Comparison of ENCODE assay signal across 9 mouse cellular contexts in genomic region chr8:107049480-107049879, GRCm38 (mm10). TPM values are rescaled to one million over a fixed set of nuclear protein-coding genes. Genes with fewer than 3 reads are reported as not detected.
DNase-seq lines count a peak whose midpoint lies in the region; ATAC-seq and TF ChIP-seq lines count a peak whose summit lies in the region.
"Had no signal": no experiment of that assay in that cellular context is flagged by ENCODE, and none has a peak within 500 bp of the region (broad histone marks: within the 10 kb centered on the region; RNA-seq: fewer than 3 reads in every experiment).

No protein-coding gene starts in this region.

- no peak overlapping the region; the same call in 1 of the 2 replicates for H3K9ac ChIP-seq in heart, embryonic 16.5 days (ENCODE audit: low read length)
- H3K9ac ChIP-seq in ES-Bruce4 (ENCODE audit: low read depth, poor library complexity, severe bottlenecking): peak overlapping the region; percentile 89; the same call in 1 of the 2 replicates
- H3K9ac ChIP-seq in forebrain, embryonic 15.5 days (replicated peaks): no peak overlapping the region
- no peak overlapping the region for H3K9ac ChIP-seq in liver, embryonic 15.5 days

- no peak overlapping the region for H3K27ac ChIP-seq in heart, embryonic 16.5 days (ENCODE audit: low read length)
- H3K27ac ChIP-seq in ES-Bruce4 (ENCODE audit: insufficient read depth, low read length): peak overlapping the region; percentile 86
- no peak overlapping the region for H3K27ac ChIP-seq in forebrain, embryonic 15.5 days (replicated peaks)
- H3K27ac ChIP-seq in liver, embryonic 15.5 days (replicated peaks): peak overlapping the region; percentile 83; the same call in 1 of the 2 replicates

- no peaks in the 10 kb centered on the region for H3K9me3 ChIP-seq in heart, embryonic 16.5 days (replicated peaks; ENCODE audit: control insufficient read depth, low read length)
- no peaks in the 10 kb centered on the region for H3K9me3 ChIP-seq in ES-Bruce4 (replicated peaks; ENCODE audit: control insufficient read depth, insufficient read depth, low read length, poor library complexity, severe bottlenecking)
- H3K9me3 ChIP-seq in forebrain, embryonic 15.5 days: no peaks in the 10 kb centered on the region
- H3K9me3 ChIP-seq in liver, embryonic 15.5 days (replicated peaks): no peaks in the 10 kb centered on the region

- no peak for DNase-seq in heart, adult 9 months (ENCODE audit: low spot score in 2 of 2)
- no peak for DNase-seq in thymus, adult 18-20 months
- no peak for DNase-seq in right cerebral cortex, adult 2 months (ENCODE audit: low spot score in 2 of 2)
- no peak for DNase-seq in cerebellum, postnatal 4 days (ENCODE audit: low spot score in 2 of 2)
- DNase-seq: thymus, adult 2 months had no signal

- no peaks in the 10 kb centered on the region for H3K27me3 ChIP-seq in heart, embryonic 16.5 days (ENCODE audit: control insufficient read depth, insufficient read depth, low read length)
- no peaks in the 10 kb centered on the region for H3K27me3 ChIP-seq in ES-Bruce4 (ENCODE audit: control insufficient read depth, insufficient read depth, low read length, poor library complexity, severe bottlenecking)
- H3K27me3 ChIP-seq in forebrain, embryonic 15.5 days: no peaks in the 10 kb centered on the region
- H3K27me3 ChIP-seq in liver, embryonic 15.5 days: no peaks in the 10 kb centered on the region

- no peak for TF ChIP-seq CTCF in ES-Bruce4 (IDR thresholded peaks at IDR 0.05; ENCODE audit: low read depth, low read length)

- H3K36me3 ChIP-seq in heart, embryonic 16.5 days (ENCODE audit: control insufficient read depth, insufficient read depth): peaks cover 61% of the 10 kb centered on the region
- peaks cover 56% of the 10 kb centered on the region for H3K36me3 ChIP-seq in ES-Bruce4 (ENCODE audit: control insufficient read depth, insufficient read depth, low read length, poor library complexity, severe bottlenecking)
- H3K36me3 ChIP-seq in forebrain, embryonic 15.5 days: peaks cover 75% of the 10 kb centered on the region
- peaks cover 82% of the 10 kb centered on the region for H3K36me3 ChIP-seq in liver, embryonic 15.5 days (replicated peaks)

- peaks cover 19% of the 10 kb centered on the region for H3K4me1 ChIP-seq in heart, embryonic 16.5 days (ENCODE audit: control insufficient read depth, insufficient read depth, low read length)
- H3K4me1 ChIP-seq in ES-Bruce4 (ENCODE audit: control insufficient read depth, insufficient read depth, low read length): no peaks in the 10 kb centered on the region
- H3K4me1 ChIP-seq in forebrain, embryonic 15.5 days: peaks cover 21% of the 10 kb centered on the region
- H3K4me1 ChIP-seq in liver, embryonic 15.5 days (replicated peaks): peaks cover 32% of the 10 kb centered on the region

- H3K4me3 ChIP-seq in heart, embryonic 16.5 days (ENCODE audit: low read length): peak overlapping the region; percentile 80; the same call in 1 of the 2 replicates
- peak overlapping the region; percentile 16; the same call in 1 of the 2 replicates for H3K4me3 ChIP-seq in ES-Bruce4 (ENCODE audit: low read depth, low read length)
- peak overlapping the region; percentile 90 for H3K4me3 ChIP-seq in forebrain, embryonic 15.5 days
- H3K4me3 ChIP-seq in liver, embryonic 15.5 days (replicated peaks): peak overlapping the region; percentile 73; the same call in 1 of the 2 replicates

- ATAC-seq in heart, embryonic 16.5 days (replicated peaks; ENCODE audit: extremely low read depth, insufficient read depth, low FRiP score): no peak
- no peak for ATAC-seq in forebrain, embryonic 15.5 days (replicated peaks)
- no peak for ATAC-seq in liver, embryonic 15.5 days (ENCODE audit: insufficient read depth)

- TF ChIP-seq EP300 in ES-Bruce4 (IDR thresholded peaks at IDR 0.05; ENCODE audit: insufficient read depth, low read depth, low read length): no peak

- peak overlapping the region; percentile 93; the same call in 1 of the 2 replicates for H3K4me2 ChIP-seq in heart, embryonic 16.5 days (ENCODE audit: low read depth, low read length)
- peak overlapping the region; percentile 88; the same call in 1 of the 2 replicates for H3K4me2 ChIP-seq in forebrain, embryonic 15.5 days (replicated peaks)
- peak overlapping the region; percentile 90 for H3K4me2 ChIP-seq in liver, embryonic 15.5 days

- TF ChIP-seq POLR2A in ES-Bruce4 (IDR thresholded peaks at IDR 0.05; ENCODE audit: insufficient read depth, low read length): no peak

- WGBS in heart, embryonic 16.5 days: 86% methylated on average over 4 of the region's 4 CpGs
- 96% methylated on average over 4 of the region's 4 CpGs for WGBS in forebrain, embryonic 15.5 days
- WGBS in liver, embryonic 15.5 days (ENCODE audit: insufficient replicate concordance): 75% methylated on average over 4 of the region's 4 CpGs

RNA-seq across cellular contexts. Expression of gene Pdf, which starts 1.1 kb away (rescaled TPM):
- polyA plus RNA-seq in heart, embryonic 16.5 days (2015; fragmentation: Nextera tagmentation; extraction: Ambion mirVana): 51.0 and 53.2 TPM in 2 replicates
- 3.3 and 5.7 TPM in 2 replicates for polyA plus RNA-seq in ES-Bruce4 (2011; ENCODE audit: insufficient read depth, insufficient read length, low read depth, missing spikeins)
- polyA plus RNA-seq in forebrain, embryonic 15.5 days (2015; fragmentation: Nextera tagmentation; extraction: Ambion mirVana): 37.9 and 38.7 TPM in 2 replicates
- polyA plus RNA-seq in liver, embryonic 15.5 days (2015; fragmentation: Nextera tagmentation; extraction: Ambion mirVana): 16.5 and 19.2 TPM in 2 replicates

RNA-seq across cellular contexts. Expression of gene Cog8, which starts 7.0 kb away (rescaled TPM):
- 27.6 and 27.9 TPM in 2 replicates for polyA plus RNA-seq in heart, embryonic 16.5 days (2015; fragmentation: Nextera tagmentation; extraction: Ambion mirVana)
- polyA plus RNA-seq in ES-Bruce4 (2011; ENCODE audit: insufficient read depth, insufficient read length, low read depth, missing spikeins): 20.0 and 21.4 TPM in 2 replicates
- 42.2 and 45.7 TPM in 2 replicates for polyA plus RNA-seq in forebrain, embryonic 15.5 days (2015; fragmentation: Nextera tagmentation; extraction: Ambion mirVana)
- 17.9 and 19.8 TPM in 2 replicates for polyA plus RNA-seq in liver, embryonic 15.5 days (2015; fragmentation: Nextera tagmentation; extraction: Ambion mirVana)

RNA-seq across cellular contexts. Expression of gene Nip7, which starts 7.2 kb away (rescaled TPM):
- 45.3 and 49.9 TPM in 2 replicates for polyA plus RNA-seq in heart, embryonic 16.5 days (2015; fragmentation: Nextera tagmentation; extraction: Ambion mirVana)
- polyA plus RNA-seq in ES-Bruce4 (2011; ENCODE audit: insufficient read depth, insufficient read length, low read depth, missing spikeins): 130 and 156 TPM in 2 replicates
- polyA plus RNA-seq in forebrain, embryonic 15.5 days (2015; fragmentation: Nextera tagmentation; extraction: Ambion mirVana): 81.0 and 84.1 TPM in 2 replicates
- 33.9 and 37.4 TPM in 2 replicates for polyA plus RNA-seq in liver, embryonic 15.5 days (2015; fragmentation: Nextera tagmentation; extraction: Ambion mirVana)

RNA-seq across cellular contexts. Expression of gene Tmed6, which starts 16.0 kb away (rescaled TPM):
- polyA plus RNA-seq in heart, embryonic 16.5 days (2015; fragmentation: Nextera tagmentation; extraction: Ambion mirVana): 0.17 TPM in 1 of 2 replicates, not detected in the other
- polyA plus RNA-seq in ES-Bruce4 (2011; ENCODE audit: insufficient read depth, insufficient read length, low read depth, missing spikeins): not detected in 2 replicates
- polyA plus RNA-seq in forebrain, embryonic 15.5 days (2015; fragmentation: Nextera tagmentation; extraction: Ambion mirVana): not detected in 2 replicates
- polyA plus RNA-seq in liver, embryonic 15.5 days (2015; fragmentation: Nextera tagmentation; extraction: Ambion mirVana): 4.1 and 5.2 TPM in 2 replicates

RNA-seq across cellular contexts. Expression of gene Vps4a, which starts 18.5 kb away (rescaled TPM):
- 57.2 and 57.8 TPM in 2 replicates for polyA plus RNA-seq in heart, embryonic 16.5 days (2015; fragmentation: Nextera tagmentation; extraction: Ambion mirVana)
- polyA plus RNA-seq in ES-Bruce4 (2011; ENCODE audit: insufficient read depth, insufficient read length, low read depth, missing spikeins): 27.4 and 28.1 TPM in 2 replicates
- polyA plus RNA-seq in forebrain, embryonic 15.5 days (2015; fragmentation: Nextera tagmentation; extraction: Ambion mirVana): 138 and 148 TPM in 2 replicates
- polyA plus RNA-seq in liver, embryonic 15.5 days (2015; fragmentation: Nextera tagmentation; extraction: Ambion mirVana): 20.1 and 23.7 TPM in 2 replicates

Comparison
In these comparisons a context has a peak if more than half of its experiments do, and no peak if none do; other contexts are left out.
1. H3K27ac ChIP-seq: peak in ES-Bruce4 (single experiment) and liver, embryonic 15.5 days (single experiment); none in heart, embryonic 16.5 days (single experiment) and forebrain, embryonic 15.5 days (single experiment).
2. H3K4me3 ChIP-seq: peak in every context shown above with its lines; median percentile 90 in forebrain, embryonic 15.5 days; 80 in heart, embryonic 16.5 days; 73 in liver, embryonic 15.5 days; 16 in ES-Bruce4.
3. Peak in every context shown above with its lines, with median percentiles within 50 percentile points of each other: H3K4me2 ChIP-seq.